Mouse (Mus musculus) cerebellum, adult (tissue): ENCODE results near the gene Tapt1.

ENCODE experiments used
- ATAC-seq: cut with Nextera tagmentation; 2 replicates; pipeline ENCODE4 v1.9.2; 2017; ENCODE audit warnings: mild to moderate bottlenecking, moderate library complexity, mixed read lengths; ENCODE audit not compliant: insufficient number of reproducible peaks, low FRiP score, low TSS enrichment

Gene Tapt1

GRCm38 (mm10) chr5:44226521-44227461 lies at the start of gene Tapt1:
Tapt1 (minus strand) TSS chr5:44226626.
- ATAC-seq = peak; percentile 82

GRCm38 (mm10) chr5:44271564-44271963 lies 45.1 kb upstream of the Tapt1 start:
- ATAC-seq = no peak

- peak; percentile 58; the same call in 1 of the 2 replicates for ATAC-seq
These were observed 42.1 kb upstream of the Tapt1 start for GRCm38 (mm10) chr5:44268524-44268923.

GRCm38 (mm10) chr5:44261691-44262090 lies 35.3 kb upstream of the Tapt1 start:
- ATAC-seq = no peak

GRCm38 (mm10) chr5:44261172-44261571 lies 34.7 kb upstream of the Tapt1 start:
- no peak for ATAC-seq

GRCm38 (mm10) chr5:44259678-44260077 lies 33.3 kb upstream of the Tapt1 start:
- ATAC-seq = no peak

GRCm38 (mm10) chr5:44258163-44258562 lies 31.7 kb upstream of the Tapt1 start:
- ATAC-seq = peak; percentile 68

GRCm38 (mm10) chr5:44257401-44257800 lies 31.0 kb upstream of the Tapt1 start:
- no peak for ATAC-seq

GRCm38 (mm10) chr5:44256512-44256911 lies 30.1 kb upstream of the Tapt1 start:
- no peak for ATAC-seq

DNA sequence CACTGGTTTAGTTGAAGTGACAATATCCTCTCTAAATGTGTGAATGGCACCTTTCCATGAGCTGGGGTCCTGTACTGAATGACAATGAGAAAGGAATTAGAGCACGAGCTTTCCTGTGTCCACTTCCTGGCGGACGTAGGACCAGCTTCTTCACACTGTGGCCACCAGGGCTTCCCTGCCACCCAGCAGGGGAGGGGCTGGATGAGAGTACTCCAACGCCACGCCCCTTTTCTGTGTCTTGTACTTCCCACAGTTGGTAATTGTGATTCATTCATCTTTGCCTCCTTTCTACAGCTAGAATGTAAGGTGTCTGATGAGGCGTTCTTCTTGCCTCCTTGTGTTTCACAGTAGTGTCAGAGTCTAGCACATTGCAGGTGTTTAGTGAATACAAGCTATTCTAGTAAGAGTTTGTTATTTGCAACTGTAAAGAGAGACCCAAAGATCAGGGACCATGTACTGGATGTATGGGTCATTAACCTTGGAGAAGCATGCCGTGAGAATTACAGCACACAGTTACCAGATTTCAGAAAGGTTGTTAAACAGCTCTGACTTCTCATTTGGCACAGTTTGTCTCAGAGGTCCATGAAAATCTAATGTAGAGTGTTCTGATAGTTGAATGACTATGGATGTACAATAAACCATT lies 29.5 kb upstream of the Tapt1 start:
- ATAC-seq = no peak

- no peak for ATAC-seq
These were observed 27.0 kb upstream of the Tapt1 start for GRCm38 (mm10) chr5:44253449-44253848.

GRCm38 (mm10) chr5:44252395-44252794 lies 26.0 kb upstream of the Tapt1 start:
- no peak for ATAC-seq

DNA sequence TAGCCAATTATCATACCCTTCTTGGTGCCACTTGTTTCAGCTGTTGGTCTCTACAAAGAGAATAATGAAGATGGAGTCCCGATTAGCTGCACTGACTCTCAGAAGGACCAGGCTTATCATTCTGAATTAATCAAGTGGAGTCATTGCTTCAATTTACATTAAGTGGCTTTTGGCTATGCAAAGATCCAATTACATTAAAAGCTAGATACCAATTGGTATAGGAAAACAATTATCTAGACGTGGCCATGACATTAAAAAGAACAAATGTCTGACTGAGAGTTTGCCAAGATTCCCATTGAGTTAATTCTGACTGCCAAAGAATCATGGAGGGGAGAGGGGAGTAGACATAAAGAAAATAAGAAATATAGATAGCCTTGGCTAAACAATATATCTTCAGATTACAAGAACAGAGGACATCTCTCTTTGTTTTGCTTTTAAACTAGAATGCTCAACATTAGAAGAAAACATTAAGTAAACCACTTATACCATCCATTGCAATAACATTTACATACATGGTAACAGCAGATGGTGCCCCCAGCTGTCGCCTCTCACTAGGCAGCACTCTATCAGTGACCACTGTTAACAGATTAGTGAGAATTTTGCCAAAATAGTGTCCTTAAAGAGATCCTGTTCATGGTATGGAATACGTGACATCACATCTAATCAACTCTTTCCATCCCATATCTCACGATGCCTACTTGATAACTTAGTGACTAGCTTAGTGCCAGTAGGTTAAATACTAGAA lies 24.0 kb upstream of the Tapt1 start:
- peak; percentile 41; the same call in 1 of the 2 replicates for ATAC-seq

GRCm38 (mm10) chr5:44249363-44249762 lies 22.9 kb upstream of the Tapt1 start:
- ATAC-seq = no peak

- ATAC-seq = peak; percentile 43; the same call in 1 of the 2 replicates
These were observed 20.2 kb upstream of the Tapt1 start for GRCm38 (mm10) chr5:44246493-44247217.

GRCm38 (mm10) chr5:44244894-44245423 lies 18.5 kb upstream of the Tapt1 start:
- ATAC-seq = no peak

DNA sequence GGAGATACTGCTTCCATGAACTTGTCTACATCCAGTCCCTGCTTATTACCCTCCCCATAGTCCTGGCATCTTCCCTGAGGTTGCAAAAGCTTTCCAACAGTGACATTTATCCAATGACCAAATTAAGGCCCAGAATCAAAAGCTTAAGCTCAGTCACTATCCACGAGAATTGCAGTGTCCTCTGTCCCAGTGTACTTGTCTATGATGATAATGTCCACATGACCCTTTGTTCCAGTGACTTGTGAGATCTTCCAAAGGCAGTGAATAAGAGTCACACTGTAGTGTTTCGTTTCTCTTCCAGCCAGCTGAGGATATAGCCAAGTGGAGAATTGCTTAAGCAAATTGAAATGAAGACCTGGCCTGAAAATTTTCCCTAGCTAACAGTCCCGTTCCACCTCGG lies 16.4 kb upstream of the Tapt1 start:
- ATAC-seq = no peak

- ATAC-seq = no peak
These were observed 15.3 kb upstream of the Tapt1 start for GRCm38 (mm10) chr5:44241726-44242125.

- ATAC-seq = peak; percentile 78
These were observed 13.0 kb upstream of the Tapt1 start for GRCm38 (mm10) chr5:44239187-44240136.
